Mouse (Mus musculus) spleen, adult 2 months (tissue): ENCODE results near the gene Pecam1.

Experiments used
- CTCF ChIP-seq: fragments of 200-500 bp; IDR thresholded peaks from 2 replicates; pipeline ENCODE4 v1.5.1; 2011; ENCODE audit warnings: mild to moderate bottlenecking, inconsistent platforms; ENCODE audit not compliant: insufficient read depth, insufficient read length, insufficient replicate concordance; ENCODE audit errors: extremely low read depth
- POLR2A ChIP-seq: fragments of 200-500 bp; IDR thresholded peaks from 2 replicates; pipeline ENCODE4 v1.6.1; 2011; ENCODE audit warnings: low read depth, low read length, inconsistent platforms

DNA sequence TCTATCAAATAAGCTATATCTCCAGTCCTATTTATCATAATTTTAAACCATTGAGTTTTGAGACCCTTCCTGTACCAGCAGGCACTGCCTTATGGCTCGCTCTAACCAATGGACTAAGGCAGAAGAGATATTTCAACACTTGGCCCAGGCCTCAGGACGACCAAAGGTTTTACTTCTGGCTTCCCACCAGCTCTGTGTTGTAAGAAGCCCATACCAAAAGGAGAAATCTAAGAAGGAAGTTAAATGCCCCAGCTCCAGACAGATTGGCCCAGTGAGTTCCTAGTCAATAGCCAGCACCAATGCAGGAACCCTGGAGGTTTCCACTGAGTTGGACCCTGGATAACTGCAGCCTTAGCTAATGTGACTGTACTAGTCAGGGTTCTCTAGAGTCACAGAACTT is 126.8 kb downstream of the Pecam1 start:
- TF ChIP-seq CTCF (no peak), POLR2A (no peak)
